Mouse (Mus musculus): ENCODE measurements at regions not wholly inside any gene's neighbourhood (a gene's known extent, or its start where the extent isn't known, plus 50 kb on each side); places are given as distances from the start of the nearest gene placed in this dataset.

GRCm38 (mm10) chr11:18011101-18011733, 57.5 kb upstream of the Etaa1 start:
- peak; percentile 44 to 58 for DNase-seq

GRCm38 (mm10) chr11:18008140-18008539, 54.5 kb upstream of the Etaa1 start:
- no peak for DNase-seq
